Mouse (Mus musculus): ENCODE data around the gene Ipo4.

- TF ChIP-seq CTCF (IDR thresholded peaks at IDR 0.05; ENCODE audit: low read depth, low read length) (no peak), TAL1 (conservative IDR thresholded peaks at IDR 0.05; ENCODE audit: low read depth, low read length) (no peak), GATA1 (IDR thresholded peaks at IDR 0.05; ENCODE audit: borderline replicate concordance, low read length) (no peak), GATA2 (IDR thresholded peaks at IDR 0.05; ENCODE audit: borderline replicate concordance, low read depth, low read length) (no peak), POLR2AphosphoS5 (IDR thresholded peaks at IDR 0.05; ENCODE audit: insufficient replicate concordance, low read depth, low read length) (no peak)
Observed at GRCm38 (mm10) chr14:55596036-55596690, 39.6 kb downstream of the Ipo4 start.

All from G1E (cell line).